Mouse (Mus musculus) hindbrain, embryonic 15.5 days (tissue): Measurements from ENCODE around the gene P3h1. TPM values are rescaled to one million over a fixed set of nuclear protein-coding genes. Genes with fewer than 3 reads are reported as not detected.

Experiments used
- ATAC-seq: fragments of 200-750 bp; cut with Nextera tagmentation; 2 replicates; pipeline ENCODE4 v1.8.0; 2017; ENCODE audit warnings: low read depth, moderate number of reproducible peaks, moderate TSS enrichment; ENCODE audit not compliant: low FRiP score
- H3K27ac ChIP-seq: fragments of 300-500 bp; sonication (generic); replicated peaks from 2 replicates; pipeline ENCODE4 v1.5.1; 2015; ENCODE audit warnings: mild to moderate bottlenecking, inconsistent platforms
- H3K27me3 ChIP-seq: fragments of 300-500 bp; sonication (generic); 2 replicates; pipeline ENCODE4 v1.6.1; 2015; ENCODE audit warnings: control low read depth, inconsistent platforms
- H3K36me3 ChIP-seq: fragments of 300-500 bp; sonication (generic); 2 replicates; pipeline ENCODE4 v1.6.1; 2015; ENCODE audit warnings: control low read depth, inconsistent platforms
- H3K4me1 ChIP-seq: fragments of 300-500 bp; sonication (generic); replicated peaks from 2 replicates; pipeline ENCODE4 v1.6.1; 2015; ENCODE audit warnings: control low read depth, inconsistent platforms
- H3K4me2 ChIP-seq: fragments of 300-500 bp; sonication (generic); 2 replicates; pipeline ENCODE4 v1.6.1; 2015; ENCODE audit warnings: moderate library complexity, mild to moderate bottlenecking, inconsistent platforms
- H3K4me3 ChIP-seq: fragments of 300-500 bp; sonication (generic); 2 replicates; pipeline ENCODE4 v1.5.1; 2015; ENCODE audit warnings: mild to moderate bottlenecking, inconsistent platforms
- H3K9ac ChIP-seq: fragments of 300-500 bp; sonication (generic); 2 replicates; pipeline ENCODE4 v1.6.1; 2015; ENCODE audit warnings: inconsistent platforms
- H3K9me3 ChIP-seq: fragments of 300-500 bp; sonication (generic); 2 replicates; pipeline ENCODE4 v1.6.1; 2016; ENCODE audit warnings: control low read depth, inconsistent platforms
- WGBS: fragments of 180-500 bp; shearing (Covaris S2); methylation state at CpG from one replicate; pipeline ENCODE4 v1.1.7; 2015; 5-methylcytosine and 5-hydroxymethylcytosine counted together
- polyA plus RNA-seq: library from polyadenylated mRNA; unstranded; fragments of >200 nt; fragmentation: Nextera tagmentation; extraction: Ambion mirVana; gene quantifications from 2 replicates; pipeline ENCODE4 v1.2.1, GENCODE M21; 2015

P3h1 gene
- polyA plus RNA-seq = 11.6 and 12.0 TPM in 2 replicates

GRCm38 (mm10) chr4:119232410-119233255 lies at the start of gene P3h1, which contains the start of gene AU022252:
TSS of gene P3h1 (plus strand) at chr4:119232915.
TSS of gene AU022252 (minus strand) at chr4:119232712.
- peaks cover 28% of the 10 kb centered on the region for H3K36me3 ChIP-seq
- peaks cover 27% of the 10 kb centered on the region for H3K4me1 ChIP-seq
- under 1% methylated on average over 70 of the region's 71 CpGs for WGBS
- H3K9ac ChIP-seq = peak within 1 kb of the TSS; percentile 75
- ATAC-seq = peak; percentile 97
- no peaks in the 10 kb centered on the region for H3K9me3 ChIP-seq
- H3K27me3 ChIP-seq = no peaks in the 10 kb centered on the region
- H3K27ac ChIP-seq = peak within 1 kb of the TSS; percentile 78
- peak within 1 kb of the TSS; percentile 86 for H3K4me2 ChIP-seq
- H3K4me3 ChIP-seq = peak within 1 kb of the TSS; percentile 95

GRCm38 (mm10) chr4:119183525-119183924 lies 49.2 kb upstream of the P3h1 start:
- no peaks in the 10 kb centered on the region for H3K4me1 ChIP-seq
- H3K9ac ChIP-seq = no peak overlapping the region
- no peak overlapping the region for H3K4me3 ChIP-seq
- H3K4me2 ChIP-seq = no peak overlapping the region
- ATAC-seq = no peak
- H3K36me3 ChIP-seq = no peaks in the 10 kb centered on the region
- no peaks in the 10 kb centered on the region for H3K9me3 ChIP-seq
- H3K27ac ChIP-seq = no peak overlapping the region
- 54% methylated on average over 1 of the region's 1 CpGs for WGBS
- no peaks in the 10 kb centered on the region for H3K27me3 ChIP-seq

- ATAC-seq = no peak
- no peaks in the 10 kb centered on the region for H3K36me3 ChIP-seq
- no peak overlapping the region for H3K4me2 ChIP-seq
- H3K27me3 ChIP-seq = no peaks in the 10 kb centered on the region
- no peaks in the 10 kb centered on the region for H3K9me3 ChIP-seq
- 83% methylated on average over 4 of the region's 4 CpGs for WGBS
- no peak overlapping the region for H3K4me3 ChIP-seq
- no peak overlapping the region for H3K27ac ChIP-seq
- no peak overlapping the region for H3K9ac ChIP-seq
- H3K4me1 ChIP-seq = no peaks in the 10 kb centered on the region
Measured at GRCm38 (mm10) chr4:119185771-119186170, 46.9 kb upstream of the P3h1 start.

GRCm38 (mm10) chr4:119188060-119188785 lies 44.5 kb upstream of the P3h1 start:
- no peak overlapping the region for H3K4me3 ChIP-seq
- ATAC-seq = no peak
- H3K9me3 ChIP-seq = no peaks in the 10 kb centered on the region
- H3K27me3 ChIP-seq = no peaks in the 10 kb centered on the region
- H3K4me1 ChIP-seq = no peaks in the 10 kb centered on the region
- H3K36me3 ChIP-seq = no peaks in the 10 kb centered on the region
- H3K4me2 ChIP-seq = no peak overlapping the region
- WGBS = 61% methylated on average over 11 of the region's 11 CpGs
- H3K9ac ChIP-seq = no peak overlapping the region
- no peak overlapping the region for H3K27ac ChIP-seq

- H3K9ac ChIP-seq = no peak overlapping the region
- no peak for ATAC-seq
- H3K4me1 ChIP-seq = no peaks in the 10 kb centered on the region
- H3K27me3 ChIP-seq = no peaks in the 10 kb centered on the region
- H3K4me3 ChIP-seq = no peak overlapping the region
- no peak overlapping the region for H3K27ac ChIP-seq
- H3K36me3 ChIP-seq = no peaks in the 10 kb centered on the region
- no peak overlapping the region for H3K4me2 ChIP-seq
- 34% methylated on average over 6 of the region's 6 CpGs for WGBS
- no peaks in the 10 kb centered on the region for H3K9me3 ChIP-seq
Measured at GRCm38 (mm10) chr4:119189392-119189791, 43.3 kb upstream of the P3h1 start.

- Histone ChIP-seq H3K9me3 (no peaks in the 10 kb centered on the region), H3K4me3 (no peak within 1 kb of the TSS), H3K4me2 (no peak within 1 kb of the TSS), H3K4me1 (no peaks in the 10 kb centered on the region), H3K9ac (no peak within 1 kb of the TSS), H3K27me3 (no peaks in the 10 kb centered on the region), H3K36me3 (no peaks in the 10 kb centered on the region), H3K27ac (no peak within 1 kb of the TSS)
- ATAC-seq = no peak
- WGBS = 66% methylated on average over 6 of the region's 6 CpGs
Measured at GRCm38 (mm10) chr4:119189864-119190263, 42.9 kb upstream of the P3h1 start, which contains the start of gene Ermap. TSS of gene Ermap (minus strand) at chr4:119190011.

GRCm38 (mm10) chr4:119190618-119191017 lies 42.1 kb upstream of the P3h1 start:
- H3K4me2 ChIP-seq = no peak overlapping the region
- no peaks in the 10 kb centered on the region for H3K36me3 ChIP-seq
- H3K9me3 ChIP-seq = no peaks in the 10 kb centered on the region
- H3K27me3 ChIP-seq = no peaks in the 10 kb centered on the region
- 88% methylated on average over 8 of the region's 8 CpGs for WGBS
- H3K27ac ChIP-seq = no peak overlapping the region
- ATAC-seq = no peak
- H3K9ac ChIP-seq = no peak overlapping the region
- H3K4me3 ChIP-seq = no peak overlapping the region
- H3K4me1 ChIP-seq = 0 out of 2 replicates have a peak, but pooled peaks cover under 1% of the 10 kb centered on the region

GRCm38 (mm10) chr4:119191273-119191672 lies 41.4 kb upstream of the P3h1 start:
- Histone ChIP-seq H3K4me1 (0 out of 2 replicates have a peak, but pooled peaks cover 7% of the 10 kb centered on the region), H3K9ac (no peak overlapping the region), H3K27me3 (no peaks in the 10 kb centered on the region), H3K4me3 (no peak overlapping the region), H3K4me2 (no peak overlapping the region), H3K36me3 (no peaks in the 10 kb centered on the region), H3K9me3 (no peaks in the 10 kb centered on the region), H3K27ac (no peak overlapping the region)
- WGBS = 76% methylated on average over 3 of the region's 3 CpGs
- ATAC-seq = no peak

- Histone ChIP-seq H3K36me3 (no peaks in the 10 kb centered on the region), H3K4me2 (no peak overlapping the region), H3K4me3 (no peak overlapping the region), H3K4me1 (peaks cover 20% of the 10 kb centered on the region), H3K27ac (no peak overlapping the region), H3K9ac (no peak overlapping the region), H3K9me3 (no peaks in the 10 kb centered on the region), H3K27me3 (no peaks in the 10 kb centered on the region)
- no peak for ATAC-seq
- WGBS = 92% methylated on average over 4 of the region's 4 CpGs
Measured at GRCm38 (mm10) chr4:119192757-119193156, 40.0 kb upstream of the P3h1 start.

- ATAC-seq = peak; percentile 93
- whole genome bisulfite sequencing = 0% methylated on average over 38 of the region's 47 CpGs
- Histone ChIP-seq H3K4me1 (peaks cover 27% of the 10 kb centered on the region), H3K27me3 (no peaks in the 10 kb centered on the region), H3K9ac (peak within 1 kb of the TSS; percentile 81), H3K36me3 (no peaks in the 10 kb centered on the region), H3K4me2 (peak within 1 kb of the TSS; percentile 80), H3K9me3 (no peaks in the 10 kb centered on the region), H3K27ac (peak within 1 kb of the TSS; percentile 85), H3K4me3 (peak within 1 kb of the TSS; percentile 88)
Measured at GRCm38 (mm10) chr4:119194909-119195581, 37.7 kb upstream of the P3h1 start, which contains the start of gene Svbp. TSS of gene Svbp (plus strand) at chr4:119195306.

GRCm38 (mm10) chr4:119195582-119196320 lies 37.0 kb upstream of the P3h1 start:
- WGBS = 3% methylated on average over 18 of the region's 18 CpGs
- H3K36me3 ChIP-seq = peaks cover 2% of the 10 kb centered on the region; the same call in 1 of the 2 replicates
- ATAC-seq = no peak
- H3K4me1 ChIP-seq = peaks cover 27% of the 10 kb centered on the region
- H3K4me3 ChIP-seq = peak overlapping the region; percentile 88
- peak overlapping the region; percentile 81 for H3K9ac ChIP-seq
- peak overlapping the region; percentile 80 for H3K4me2 ChIP-seq
- H3K27me3 ChIP-seq = no peaks in the 10 kb centered on the region
- H3K9me3 ChIP-seq = no peaks in the 10 kb centered on the region
- peak overlapping the region; percentile 85 for H3K27ac ChIP-seq
